Comparison of ENCODE assay signal across 21 mouse cellular contexts in the genomic region with DNA sequence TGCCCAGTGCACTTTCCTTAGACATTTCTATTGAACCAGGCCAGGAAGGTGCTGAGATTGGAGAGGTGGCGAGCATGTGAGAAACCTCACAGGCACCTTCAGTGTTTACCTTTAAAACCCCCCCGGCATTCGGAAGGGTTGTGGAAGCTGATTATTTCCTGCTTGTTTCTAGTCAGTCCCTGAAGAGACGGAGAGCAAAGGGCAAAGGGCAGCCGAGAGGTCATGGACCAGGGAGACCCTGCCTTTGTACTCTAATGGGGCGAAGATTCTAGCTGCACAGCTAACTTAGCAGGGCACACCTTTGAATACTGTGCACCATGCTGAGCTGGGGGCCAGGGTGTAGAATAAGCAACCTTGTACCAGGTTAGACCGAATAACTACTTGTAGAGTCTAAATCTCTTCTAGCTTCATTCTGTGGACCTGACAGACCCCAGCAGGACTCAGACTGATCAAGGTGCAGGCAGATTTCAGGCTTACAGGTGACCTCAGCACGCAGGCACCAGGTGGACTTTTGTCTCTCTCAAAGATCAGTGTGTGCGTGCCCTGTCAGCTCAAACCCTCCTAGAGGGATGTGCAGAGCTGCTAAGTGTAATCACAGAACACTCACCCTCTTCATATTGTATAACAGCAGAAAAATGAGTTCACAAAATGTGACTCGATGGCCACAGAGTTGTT. TPM values are rescaled to one million over a fixed set of nuclear protein-coding genes. Genes with fewer than 3 reads are reported as not detected.
DNase-seq lines count a peak whose midpoint lies in the region; ATAC-seq and TF ChIP-seq lines count a peak whose summit lies in the region.
"Had no signal": no experiment of that assay in that cellular context is flagged by ENCODE, and none has a peak within 500 bp of the region (broad histone marks: within the 10 kb centered on the region; RNA-seq: fewer than 3 reads in every experiment).

No protein-coding gene starts in this region.

- DNase-seq in kidney, adult 2 months, result peak; percentile 64
- no peak for DNase-seq in kidney, postnatal 4 days
- DNase-seq in embryo, embryonic 10.5 days (ENCODE audit: low spot score), result peak; percentile 63
- DNase-seq in embryo, embryonic 9.5 days (ENCODE audit: extremely low spot score), result peak; percentile 70
- DNase-seq in liver, embryonic 11.5 days (ENCODE audit: low spot score), result no peak
- DNase-seq in adrenal gland, postnatal 14 days, result no peak
- DNase-seq in frontal cortex, postnatal 36 days (ENCODE audit: low spot score in 2 of 2), result no peak
- DNase-seq in MN1 (ENCODE audit: low spot score), result no peak
- DNase-seq: adrenal gland, adult 8-10 months; cerebellum, adult 11 months; cerebellum, postnatal 10 days; heart, adult 18-20 months; lung, postnatal 14 days; thymus, postnatal 36 days had no signal

- H3K4me2 ChIP-seq in liver, embryonic 11.5 days, result no peak overlapping the region
- H3K4me2 ChIP-seq: forebrain, embryonic 12.5 days; midbrain, embryonic 15.5 days; neural tube, embryonic 15.5 days had no signal

- no peaks in the 10 kb centered on the region for H3K27me3 ChIP-seq in kidney, adult 2 months (replicated peaks; ENCODE audit: control insufficient read depth, insufficient read depth, low read length)
- H3K27me3 ChIP-seq in liver, embryonic 11.5 days (replicated peaks; ENCODE audit: control insufficient read depth, insufficient read depth, low read length), result no peaks in the 10 kb centered on the region
- H3K27me3 ChIP-seq: megakaryocyte, embryonic 14.5 days; midbrain, embryonic 15.5 days; neural tube, embryonic 15.5 days; Patski had no signal

- ATAC-seq in liver, embryonic 11.5 days (replicated peaks; ENCODE audit: low FRiP score), result 0 out of 2 replicates have a peak, but pooled peaks have one; percentile 34
- ATAC-seq: inflammation-experienced regulatory T-cells, adult 6 months; midbrain, embryonic 15.5 days; Patski had no signal

- no peak overlapping the region for H3K9ac ChIP-seq in liver, embryonic 11.5 days (ENCODE audit: low read depth, low read length)
- H3K9ac ChIP-seq: forebrain, embryonic 12.5 days; liver, embryonic 14.5 days; midbrain, embryonic 15.5 days; neural tube, embryonic 15.5 days had no signal

- no peak for TF ChIP-seq POLR2A in kidney, adult 2 months (IDR thresholded peaks at IDR 0.05; ENCODE audit: low read depth, low read length)

- H3K4me3 ChIP-seq in kidney, adult 2 months (ENCODE audit: insufficient read depth, low read depth, low read length), result no peak overlapping the region
- no peak overlapping the region for H3K4me3 ChIP-seq in liver, embryonic 11.5 days (ENCODE audit: low read depth, low read length)
- H3K4me3 ChIP-seq: forebrain, embryonic 12.5 days; megakaryocyte, embryonic 14.5 days; midbrain, embryonic 15.5 days; neural tube, embryonic 15.5 days had no signal

- peaks cover 27% of the 10 kb centered on the region for H3K4me1 ChIP-seq in kidney, adult 2 months (ENCODE audit: control insufficient read depth, insufficient read depth, low read length)
- peaks cover 17% of the 10 kb centered on the region for H3K4me1 ChIP-seq in liver, embryonic 11.5 days (replicated peaks; ENCODE audit: control insufficient read depth, insufficient read depth, low read length)
- H3K4me1 ChIP-seq: midbrain, embryonic 15.5 days had no signal

- H3K9me3 ChIP-seq in liver, embryonic 11.5 days (ENCODE audit: control insufficient read depth, low read length), result no peaks in the 10 kb centered on the region
- H3K9me3 ChIP-seq: forebrain, embryonic 12.5 days; megakaryocyte, embryonic 14.5 days; midbrain, embryonic 15.5 days; neural tube, embryonic 15.5 days had no signal

- TF ChIP-seq CTCF in kidney, adult 2 months (conservative IDR thresholded peaks at IDR 0.05; ENCODE audit: insufficient read depth, insufficient read length, low read depth, low read length), result no peak

- WGBS in kidney, adult 2 months, result 52% methylated on average over 10 of the region's 10 CpGs
- 68% methylated on average over 10 of the region's 10 CpGs for WGBS in liver, embryonic 11.5 days

- H3K36me3 ChIP-seq in kidney, adult 2 months (ENCODE audit: control insufficient read depth, insufficient read depth, low read length), result no peaks in the 10 kb centered on the region
- no peaks in the 10 kb centered on the region for H3K36me3 ChIP-seq in liver, embryonic 11.5 days (ENCODE audit: control insufficient read depth, insufficient read depth, low read length)
- H3K36me3 ChIP-seq: forebrain, embryonic 12.5 days; midbrain, embryonic 15.5 days had no signal

- H3K27ac ChIP-seq in kidney, adult 2 months (ENCODE audit: insufficient read depth, low read depth, low read length), result peak overlapping the region; percentile 66; the same call in 1 of the 2 replicates
- H3K27ac ChIP-seq in liver, embryonic 11.5 days (ENCODE audit: low read depth, low read length), result no peak overlapping the region
- H3K27ac ChIP-seq: forebrain, embryonic 12.5 days; liver, embryonic 14.5 days; midbrain, embryonic 15.5 days; neural tube, embryonic 15.5 days had no signal

RNA-seq across cellular contexts. Expression of a gene that starts 39.6 kb away (rescaled TPM):
- polyA plus RNA-seq in kidney, adult 2 months (2012; rRNA removed), result 12.6 and 15.1 TPM in 2 replicates
- polyA plus RNA-seq in liver, embryonic 11.5 days (2014; fragmentation: Nextera tagmentation; extraction: Ambion mirVana), result 6.3 and 7.5 TPM in 2 replicates
- 80.9 and 82.3 TPM in 2 replicates for total RNA-seq in adrenal gland, postnatal 14 days (2021)

Comparison
In these comparisons a context has a peak if more than half of its experiments do, and no peak if none do; other contexts are left out.
1. DNase-seq: peak in kidney, adult 2 months (single experiment), embryo, embryonic 10.5 days (single experiment) and embryo, embryonic 9.5 days (single experiment); none in kidney, postnatal 4 days (0 of 2), liver, embryonic 11.5 days (single experiment), adrenal gland, postnatal 14 days (single experiment), frontal cortex, postnatal 36 days (0 of 2) and MN1 (single experiment).